Mouse (Mus musculus): ENCODE data around the gene Smad3. TPM values are rescaled to one million over a fixed set of nuclear protein-coding genes. Genes with fewer than 3 reads are reported as not detected.

The Smad3 gene
- total RNA-seq, 1 experiment from 2014 or later, result 43.1 TPM

- no peak for ATAC-seq (replicated peaks in 1 of 2; ENCODE audit: insufficient read depth in 1 of 2, low FRiP score in 2 of 2, low TSS enrichment in 1 of 2, low read depth in 1 of 2, poor library complexity in 2 of 2, severe bottlenecking in 2 of 2)
Observed at GRCm38 (mm10) chr9:63754039-63754438, 3.8 kb downstream of the Smad3 start.

- no peak for ATAC-seq (replicated peaks in 1 of 2; ENCODE audit: insufficient read depth in 1 of 2, low FRiP score in 2 of 2, low TSS enrichment in 1 of 2, low read depth in 1 of 2, poor library complexity in 2 of 2, severe bottlenecking in 2 of 2)
Observed at GRCm38 (mm10) chr9:63753359-63753758, 4.4 kb downstream of the Smad3 start.

GRCm38 (mm10) chr9:63752576-63752975 is 5.2 kb downstream of the Smad3 start:
- ATAC-seq (replicated peaks in 1 of 2; ENCODE audit: insufficient read depth in 1 of 2, low FRiP score in 2 of 2, low TSS enrichment in 1 of 2, low read depth in 1 of 2, poor library complexity in 2 of 2, severe bottlenecking in 2 of 2), result no peak

GRCm38 (mm10) chr9:63751325-63751724 is 6.5 kb downstream of the Smad3 start:
- ATAC-seq (replicated peaks in 1 of 2; ENCODE audit: insufficient read depth in 1 of 2, low FRiP score in 2 of 2, low TSS enrichment in 1 of 2, low read depth in 1 of 2, poor library complexity in 2 of 2, severe bottlenecking in 2 of 2), result no peak

- ATAC-seq (replicated peaks in 1 of 2; ENCODE audit: insufficient read depth in 1 of 2, low FRiP score in 2 of 2, low TSS enrichment in 1 of 2, low read depth in 1 of 2, poor library complexity in 2 of 2, severe bottlenecking in 2 of 2), result no peak
Observed at GRCm38 (mm10) chr9:63750360-63750974, 7.3 kb downstream of the Smad3 start.

- ATAC-seq (replicated peaks in 1 of 2; ENCODE audit: insufficient read depth in 1 of 2, low FRiP score in 2 of 2, low TSS enrichment in 1 of 2, low read depth in 1 of 2, poor library complexity in 2 of 2, severe bottlenecking in 2 of 2), result 0 out of 4 replicates have a peak, but pooled peaks of 1 of the 2 experiments have one; percentile 9
Observed at GRCm38 (mm10) chr9:63749296-63749915, 8.4 kb downstream of the Smad3 start.

GRCm38 (mm10) chr9:63747645-63748295 is 10.0 kb downstream of the Smad3 start:
- ATAC-seq (replicated peaks in 1 of 2; ENCODE audit: insufficient read depth in 1 of 2, low FRiP score in 2 of 2, low TSS enrichment in 1 of 2, low read depth in 1 of 2, poor library complexity in 2 of 2, severe bottlenecking in 2 of 2), result no peak

- ATAC-seq (replicated peaks in 1 of 2; ENCODE audit: insufficient read depth in 1 of 2, low FRiP score in 2 of 2, low TSS enrichment in 1 of 2, low read depth in 1 of 2, poor library complexity in 2 of 2, severe bottlenecking in 2 of 2), result no peak
Observed at GRCm38 (mm10) chr9:63746980-63747379, 10.8 kb downstream of the Smad3 start.

GRCm38 (mm10) chr9:63745821-63746632 is 11.8 kb downstream of the Smad3 start:
- ATAC-seq (replicated peaks in 1 of 2; ENCODE audit: insufficient read depth in 1 of 2, low FRiP score in 2 of 2, low TSS enrichment in 1 of 2, low read depth in 1 of 2, poor library complexity in 2 of 2, severe bottlenecking in 2 of 2), result no peak

GRCm38 (mm10) chr9:63744595-63744994 is 13.2 kb downstream of the Smad3 start:
- ATAC-seq (replicated peaks in 1 of 2; ENCODE audit: insufficient read depth in 1 of 2, low FRiP score in 2 of 2, low TSS enrichment in 1 of 2, low read depth in 1 of 2, poor library complexity in 2 of 2, severe bottlenecking in 2 of 2), result no peak

GRCm38 (mm10) chr9:63743775-63744174 is 14.0 kb downstream of the Smad3 start:
- no peak for ATAC-seq (replicated peaks in 1 of 2; ENCODE audit: insufficient read depth in 1 of 2, low FRiP score in 2 of 2, low TSS enrichment in 1 of 2, low read depth in 1 of 2, poor library complexity in 2 of 2, severe bottlenecking in 2 of 2)

- no peak for ATAC-seq (replicated peaks in 1 of 2; ENCODE audit: insufficient read depth in 1 of 2, low FRiP score in 2 of 2, low TSS enrichment in 1 of 2, low read depth in 1 of 2, poor library complexity in 2 of 2, severe bottlenecking in 2 of 2)
Observed at GRCm38 (mm10) chr9:63742887-63743660, 14.7 kb downstream of the Smad3 start.

GRCm38 (mm10) chr9:63742318-63742717 is 15.5 kb downstream of the Smad3 start:
- no peak for ATAC-seq (replicated peaks in 1 of 2; ENCODE audit: insufficient read depth in 1 of 2, low FRiP score in 2 of 2, low TSS enrichment in 1 of 2, low read depth in 1 of 2, poor library complexity in 2 of 2, severe bottlenecking in 2 of 2)

- no peak for ATAC-seq (replicated peaks in 1 of 2; ENCODE audit: insufficient read depth in 1 of 2, low FRiP score in 2 of 2, low TSS enrichment in 1 of 2, low read depth in 1 of 2, poor library complexity in 2 of 2, severe bottlenecking in 2 of 2)
Observed at GRCm38 (mm10) chr9:63741792-63742191, 16.0 kb downstream of the Smad3 start.

GRCm38 (mm10) chr9:63740320-63740841 is 17.4 kb downstream of the Smad3 start:
- ATAC-seq (replicated peaks in 1 of 2; ENCODE audit: insufficient read depth in 1 of 2, low FRiP score in 2 of 2, low TSS enrichment in 1 of 2, low read depth in 1 of 2, poor library complexity in 2 of 2, severe bottlenecking in 2 of 2), result no peak

GRCm38 (mm10) chr9:63738830-63739229 is 19.0 kb downstream of the Smad3 start:
- no peak for ATAC-seq (replicated peaks in 1 of 2; ENCODE audit: insufficient read depth in 1 of 2, low FRiP score in 2 of 2, low TSS enrichment in 1 of 2, low read depth in 1 of 2, poor library complexity in 2 of 2, severe bottlenecking in 2 of 2)

GRCm38 (mm10) chr9:63738086-63738701 is 19.6 kb downstream of the Smad3 start:
- ATAC-seq (replicated peaks in 1 of 2; ENCODE audit: insufficient read depth in 1 of 2, low FRiP score in 2 of 2, low TSS enrichment in 1 of 2, low read depth in 1 of 2, poor library complexity in 2 of 2, severe bottlenecking in 2 of 2), result peak; percentile 67 to 74

Data from hematopoietic stem cell, adult 5-6 weeks (primary cell).